Mouse (Mus musculus): ENCODE data around the gene Mogat2.

DNA sequence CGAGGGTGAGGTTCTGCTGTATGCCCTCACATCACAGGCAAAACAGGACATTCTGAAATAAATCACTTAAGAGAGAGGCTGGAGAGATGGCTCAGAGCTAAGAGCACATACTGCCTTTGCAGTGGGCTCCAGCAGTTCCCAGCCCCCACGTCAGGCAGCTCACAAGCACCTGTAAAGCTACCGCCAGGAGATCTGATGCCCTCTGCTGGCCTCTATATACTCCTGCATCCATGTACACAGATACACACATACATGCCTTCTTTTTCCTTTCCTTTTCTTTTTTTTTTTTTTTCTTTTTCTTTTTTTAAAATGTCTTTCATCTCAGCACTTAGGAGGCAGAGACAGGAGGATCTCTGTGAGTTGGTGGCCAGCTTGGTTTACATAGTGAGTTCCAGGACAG, 23.5 kb upstream of the Mogat2 start:
- TF ChIP-seq CTCF (IDR thresholded peaks at IDR 0.05; ENCODE audit: borderline replicate concordance, insufficient read depth, low read depth, low read length) (no peak), POLR2A (IDR thresholded peaks at IDR 0.05; ENCODE audit: borderline replicate concordance, insufficient read depth, low read length) (no peak)
